Mouse (Mus musculus): ENCODE results near the gene Fras1. TPM values are rescaled to one million over a fixed set of nuclear protein-coding genes. Genes with fewer than 3 reads are reported as not detected.

The Fras1 gene
- polyA plus RNA-seq, 1 experiment from 2014 or later = 30.5 TPM

DNA sequence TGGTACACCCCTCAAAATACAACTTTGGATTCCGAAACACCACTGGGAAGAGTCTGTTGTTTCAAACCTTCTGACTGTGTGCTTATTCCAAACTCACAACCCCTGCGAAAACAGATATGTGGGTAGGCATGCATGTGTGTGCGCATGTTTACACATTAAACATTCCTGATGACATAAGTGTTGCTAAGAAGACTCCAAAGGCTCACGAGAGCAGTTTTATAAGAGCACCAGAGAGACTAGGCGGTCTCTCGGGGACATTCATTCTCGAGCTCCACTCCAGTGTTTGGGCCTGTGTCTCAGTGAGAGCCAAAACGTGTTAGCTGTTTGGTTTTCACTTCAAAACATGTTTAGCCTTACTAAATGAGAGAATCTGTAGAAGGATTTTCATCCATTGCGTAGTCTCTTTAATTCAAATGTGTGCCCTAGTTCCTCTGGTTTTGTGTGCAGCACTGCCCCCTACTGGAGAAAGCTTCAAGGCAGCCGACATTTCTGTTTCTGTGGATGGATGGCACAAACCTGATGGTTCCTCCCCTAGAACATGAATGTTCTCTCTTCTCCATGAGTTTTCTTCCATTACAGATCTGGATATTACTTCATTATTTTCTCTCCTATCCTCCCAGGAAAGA lies 395.2 kb downstream of the Fras1 start:
- Histone ChIP-seq H3K4me3 (ENCODE audit: low read depth, low read length) (no peak overlapping the region), H3K27me3 (ENCODE audit: insufficient read depth, low read length) (no peaks in the 10 kb centered on the region), H3K36me3 (ENCODE audit: insufficient read depth) (0 out of 2 replicates have a peak, but pooled peaks cover 5% of the 10 kb centered on the region), H3K9me3 (ENCODE audit: low read depth, low read length) (no peaks in the 10 kb centered on the region), H3K4me2 (no peak overlapping the region), H3K27ac (ENCODE audit: low read depth) (no peak overlapping the region), H3K4me1 (ENCODE audit: insufficient read depth) (no peaks in the 10 kb centered on the region), H3K9ac (no peak overlapping the region)
- peak; percentile 89 for DNase-seq
- peak; percentile 89 for TF ChIP-seq CTCF (IDR thresholded peaks at IDR 0.05; ENCODE audit: low read depth)
- no peak for ATAC-seq (ENCODE audit: insufficient read depth)
- 50% methylated on average over 10 of the region's 10 CpGs for WGBS

DNA sequence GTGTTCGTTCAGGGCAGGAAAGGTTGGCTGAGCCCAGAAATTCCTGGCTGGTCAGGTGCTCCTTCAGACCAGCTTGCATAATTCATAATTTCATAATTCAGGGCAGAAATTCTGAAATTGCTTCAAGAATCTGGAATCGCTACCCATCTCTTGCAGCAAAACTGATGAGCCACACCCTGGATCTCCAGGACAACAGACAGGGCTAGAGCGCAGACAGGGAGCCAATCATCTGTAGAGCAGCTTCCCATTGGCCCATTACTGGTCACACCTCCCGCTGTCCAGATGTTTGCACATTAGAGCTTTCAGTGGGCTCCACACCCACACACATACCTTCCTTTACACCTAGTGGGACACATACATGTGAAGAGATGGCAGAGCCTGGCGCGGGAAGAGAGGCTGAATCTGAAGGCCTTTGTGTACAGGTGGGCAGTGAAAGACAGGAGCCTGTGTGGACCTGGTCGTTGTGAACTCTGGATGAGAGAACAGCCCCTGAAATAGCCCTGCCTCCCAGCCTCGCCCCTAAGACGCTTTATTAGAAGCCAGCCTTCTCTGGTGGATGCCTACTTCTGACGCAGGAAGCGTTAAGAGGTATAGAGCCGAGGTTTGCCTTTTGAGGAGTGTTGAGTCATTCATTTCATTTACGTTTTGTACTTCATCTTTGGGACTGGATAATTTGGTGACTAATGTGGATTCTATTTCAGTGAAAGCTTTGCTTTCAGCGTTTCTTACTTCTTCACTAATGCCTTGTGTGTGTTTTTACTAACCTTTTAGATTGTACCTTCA lies 409.9 kb downstream of the Fras1 start:
- 80% methylated on average over 14 of the region's 14 CpGs for WGBS
- Histone ChIP-seq H3K4me1 (ENCODE audit: insufficient read depth) (no peaks in the 10 kb centered on the region), H3K4me2 (no peak overlapping the region), H3K9me3 (ENCODE audit: low read depth, low read length) (no peaks in the 10 kb centered on the region), H3K27me3 (ENCODE audit: insufficient read depth, low read length) (no peaks in the 10 kb centered on the region), H3K9ac (no peak overlapping the region), H3K4me3 (ENCODE audit: low read depth, low read length) (no peak overlapping the region), H3K27ac (ENCODE audit: low read depth) (no peak overlapping the region), H3K36me3 (ENCODE audit: insufficient read depth) (0 out of 2 replicates have a peak, but pooled peaks cover 11% of the 10 kb centered on the region)
- no peak for DNase-seq
- no peak for TF ChIP-seq CTCF (IDR thresholded peaks at IDR 0.05; ENCODE audit: low read depth)
- ATAC-seq (ENCODE audit: insufficient read depth) = no peak

DNA sequence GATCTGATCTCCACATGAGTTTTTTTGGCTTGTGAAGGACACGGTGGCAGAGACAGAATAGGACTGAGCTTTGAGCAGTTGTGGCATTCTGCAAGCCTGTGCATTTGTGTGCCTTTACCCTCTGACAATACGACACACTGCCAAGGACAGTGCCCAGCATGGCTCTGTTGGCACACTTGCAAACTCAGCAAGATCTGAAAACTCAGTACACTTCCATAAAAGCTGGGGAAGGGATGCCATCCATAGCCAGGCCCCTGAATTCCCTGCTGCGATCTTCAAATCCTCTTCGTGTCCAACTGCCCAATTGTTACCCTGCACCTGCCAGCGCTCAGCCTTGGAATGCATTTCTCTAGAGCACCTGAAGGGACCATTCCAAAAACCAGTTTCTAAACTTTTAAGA lies 411.3 kb downstream of the Fras1 start:
- Histone ChIP-seq H3K4me2 (no peak overlapping the region), H3K36me3 (ENCODE audit: insufficient read depth) (0 out of 2 replicates have a peak, but pooled peaks cover 9% of the 10 kb centered on the region), H3K9ac (no peak overlapping the region), H3K4me1 (ENCODE audit: insufficient read depth) (no peaks in the 10 kb centered on the region), H3K9me3 (ENCODE audit: low read depth, low read length) (no peaks in the 10 kb centered on the region), H3K27ac (ENCODE audit: low read depth) (no peak overlapping the region), H3K27me3 (ENCODE audit: insufficient read depth, low read length) (no peaks in the 10 kb centered on the region), H3K4me3 (ENCODE audit: low read depth, low read length) (no peak overlapping the region)
- DNase-seq = no peak
- ATAC-seq (ENCODE audit: insufficient read depth) = no peak
- no peak for TF ChIP-seq CTCF (IDR thresholded peaks at IDR 0.05; ENCODE audit: low read depth)
- 91% methylated on average over 5 of the region's 5 CpGs for WGBS

DNA sequence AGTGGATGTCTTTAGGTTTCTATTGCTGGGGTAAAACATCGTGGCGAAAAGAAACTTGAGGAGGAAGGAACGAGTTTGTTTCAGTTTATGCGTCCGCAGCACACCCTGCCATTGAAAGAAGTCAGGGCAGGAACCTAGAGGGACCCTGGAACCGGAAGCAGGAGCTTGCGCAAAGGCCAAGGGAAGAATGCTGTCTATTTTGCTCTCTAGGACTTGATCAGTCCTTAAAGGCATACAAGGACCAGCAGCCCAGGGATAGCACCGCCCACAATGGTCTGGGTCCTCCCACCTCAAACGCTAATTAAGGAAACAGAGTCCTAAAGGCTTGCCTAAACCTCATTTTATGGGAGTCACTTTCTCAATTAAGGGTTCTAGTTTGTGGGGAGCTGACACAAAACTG lies 418.7 kb downstream of the Fras1 start:
- no peak overlapping the region for H3K4me2 ChIP-seq
- no peak overlapping the region for H3K27ac ChIP-seq (ENCODE audit: low read depth)
- H3K4me1 ChIP-seq (ENCODE audit: insufficient read depth) = no peaks in the 10 kb centered on the region
- DNase-seq (peak; percentile 45), ATAC-seq (ENCODE audit: insufficient read depth) (peak; percentile 39; the same call in 1 of the 2 replicates)
- TF ChIP-seq CTCF (IDR thresholded peaks at IDR 0.05; ENCODE audit: low read depth) = no peak
- no peaks in the 10 kb centered on the region for H3K36me3 ChIP-seq (ENCODE audit: insufficient read depth)
- H3K4me3 ChIP-seq (ENCODE audit: low read depth, low read length) = no peak overlapping the region
- H3K9ac ChIP-seq = no peak overlapping the region
- 52% methylated on average over 9 of the region's 9 CpGs for WGBS
- H3K9me3 ChIP-seq (ENCODE audit: low read depth, low read length) = no peaks in the 10 kb centered on the region
- no peaks in the 10 kb centered on the region for H3K27me3 ChIP-seq (ENCODE audit: insufficient read depth, low read length)

DNA sequence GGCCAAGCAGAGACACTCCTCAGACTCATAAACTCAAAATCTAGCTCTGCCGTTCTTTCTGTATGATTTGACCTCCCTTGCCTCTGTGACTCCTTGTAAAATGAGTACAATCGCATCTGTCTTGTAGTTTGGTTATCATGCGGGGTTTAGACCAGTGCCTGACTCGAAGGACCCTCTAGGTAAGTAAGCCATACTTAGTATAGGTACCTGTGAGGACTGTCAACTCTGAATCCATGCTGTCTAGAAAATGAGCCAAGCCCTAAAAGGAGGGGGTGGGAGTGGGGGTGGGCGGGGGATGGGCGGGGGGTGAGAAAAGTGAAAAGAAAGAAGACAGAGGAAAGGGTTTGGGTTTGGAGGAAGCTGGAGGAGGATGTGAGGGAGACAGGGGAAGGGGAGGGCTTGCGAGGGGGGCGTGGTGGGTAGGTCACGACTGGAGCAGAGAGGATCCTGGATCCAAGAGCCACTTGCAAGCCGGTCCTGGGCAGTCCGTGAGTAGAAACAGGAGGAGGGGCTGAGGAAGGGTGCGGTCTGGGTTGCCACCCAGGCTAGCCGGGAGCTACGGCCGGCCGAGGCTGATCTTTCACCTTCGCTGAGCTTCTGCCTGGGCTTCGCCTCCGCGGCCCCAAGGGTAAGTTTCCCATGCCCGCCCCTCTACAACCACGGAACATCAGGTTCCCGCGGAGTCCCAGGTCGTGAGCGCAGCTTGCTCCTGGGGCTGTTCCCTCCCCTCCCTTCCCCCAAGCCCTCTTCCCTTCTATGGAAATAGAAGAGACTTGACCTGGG lies 419.4 kb downstream of the Fras1 start, which contains the start of gene Anxa3:
Gene Anxa3, plus strand, starts transcription at position 404 of the 783 bp plus-strand sequence.
- TF ChIP-seq CTCF (IDR thresholded peaks at IDR 0.05; ENCODE audit: low read depth) = no peak
- ATAC-seq (ENCODE audit: insufficient read depth) (peak; percentile 93), DNase-seq (peak; percentile 63)
- H3K27me3 ChIP-seq (ENCODE audit: insufficient read depth, low read length) = no peaks in the 10 kb centered on the region
- H3K4me2 ChIP-seq = peak within 1 kb of the TSS; percentile 84
- WGBS = 9% methylated on average over 26 of the region's 26 CpGs
- H3K36me3 ChIP-seq (ENCODE audit: insufficient read depth) = no peaks in the 10 kb centered on the region
- peak within 1 kb of the TSS; percentile 57 for H3K9ac ChIP-seq
- H3K4me3 ChIP-seq (ENCODE audit: low read depth, low read length) = peak within 1 kb of the TSS; percentile 49
- H3K4me1 ChIP-seq (ENCODE audit: insufficient read depth) = no peaks in the 10 kb centered on the region
- H3K27ac ChIP-seq (ENCODE audit: low read depth) = peak within 1 kb of the TSS; percentile 20; the same call in 1 of the 2 replicates
- no peaks in the 10 kb centered on the region for H3K9me3 ChIP-seq (ENCODE audit: low read depth, low read length)

DNA sequence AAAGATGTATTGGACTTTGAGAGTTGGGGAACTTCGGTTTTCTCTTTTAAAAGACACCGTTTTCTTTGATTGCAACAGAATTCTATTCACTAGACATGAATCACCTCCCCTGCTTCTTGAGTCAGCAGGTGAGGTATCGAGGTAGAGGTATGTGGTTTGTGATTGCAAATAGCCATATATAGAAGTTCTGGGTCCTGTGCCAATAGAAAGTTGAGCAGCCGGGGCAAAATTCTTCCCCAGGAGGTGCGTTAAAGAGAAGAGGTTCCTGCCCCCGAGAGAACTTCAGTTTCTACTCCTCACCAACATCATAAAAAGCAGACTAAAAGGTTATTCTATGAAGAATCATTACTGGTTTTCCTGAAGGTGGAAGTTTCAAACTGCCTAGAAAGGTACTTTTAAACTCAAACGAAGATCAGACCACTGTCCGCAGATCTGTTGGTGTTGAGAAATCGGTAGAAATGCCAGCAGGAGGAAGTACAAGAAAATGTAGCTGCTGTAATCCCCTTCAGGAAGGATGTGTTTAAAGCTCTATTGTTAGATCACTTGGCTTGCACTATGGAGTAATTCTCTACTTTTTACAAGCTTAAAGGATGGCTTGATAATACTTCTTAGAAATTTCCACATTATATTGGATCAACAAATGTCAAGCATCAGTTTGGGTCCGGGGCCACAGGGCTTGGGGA lies 420.3 kb downstream of the Fras1 start:
- Histone ChIP-seq H3K36me3 (ENCODE audit: insufficient read depth) (no peaks in the 10 kb centered on the region), H3K9me3 (ENCODE audit: low read depth, low read length) (no peaks in the 10 kb centered on the region), H3K9ac (no peak overlapping the region; the same call in 1 of the 2 replicates), H3K4me3 (ENCODE audit: low read depth, low read length) (peak overlapping the region; percentile 49), H3K4me2 (peak overlapping the region; percentile 84), H3K27ac (ENCODE audit: low read depth) (no peak overlapping the region), H3K4me1 (ENCODE audit: insufficient read depth) (no peaks in the 10 kb centered on the region), H3K27me3 (ENCODE audit: insufficient read depth, low read length) (no peaks in the 10 kb centered on the region)
- ATAC-seq (ENCODE audit: insufficient read depth) (no peak), DNase-seq (no peak)
- TF ChIP-seq CTCF (IDR thresholded peaks at IDR 0.05; ENCODE audit: low read depth) = no peak
- 27% methylated on average over 10 of the region's 10 CpGs for WGBS

All from lung, embryonic 14.5 days (tissue).